Mouse (Mus musculus): ENCODE measurements around the gene Hfe. TPM values are rescaled to one million over a fixed set of nuclear protein-coding genes. Genes with fewer than 3 reads are reported as not detected.
"Not testable (repeated sequence)": the region's sequence is repeated elsewhere in the genome, so short reads cannot be mapped to it uniquely, and the experiment has no call there.

Hfe gene
- polyA plus RNA-seq, 1 experiment from 2014 or later = 3.9 TPM

GRCm38 (mm10) chr13:23709714-23710373 is 810 bp downstream of the Hfe start:
- Histone ChIP-seq H3K9ac (replicated peaks; ENCODE audit: low read length) (0 out of 2 replicates have a peak overlapping the region, but pooled peaks have one; percentile 44), H3K4me3 (replicated peaks; ENCODE audit: low read depth, low read length) (peak overlapping the region; percentile 23), H3K9me3 (ENCODE audit: control insufficient read depth, low read length) (no peaks in the 10 kb centered on the region), H3K27me3 (ENCODE audit: control insufficient read depth, insufficient read depth, low read length) (no peaks in the 10 kb centered on the region), H3K27ac (replicated peaks; ENCODE audit: low read depth, low read length) (no peak overlapping the region), H3K4me1 (ENCODE audit: control insufficient read depth, insufficient read depth, low read length) (no peaks in the 10 kb centered on the region), H3K36me3 (ENCODE audit: control insufficient read depth, insufficient read depth, low read length) (no peaks in the 10 kb centered on the region), H3K4me2 (ENCODE audit: low read length) (peak overlapping the region; percentile 54)
- DNase-seq = no peak
- WGBS = 26% methylated on average over 15 of the region's 15 CpGs
- ATAC-seq (ENCODE audit: low FRiP score, low TSS enrichment) = no peak

GRCm38 (mm10) chr13:23708654-23709053 is 2.0 kb downstream of the Hfe start:
- Histone ChIP-seq H3K9ac (replicated peaks; ENCODE audit: low read length) (no peak overlapping the region), H3K36me3 (ENCODE audit: control insufficient read depth, insufficient read depth, low read length) (no peaks in the 10 kb centered on the region), H3K4me2 (ENCODE audit: low read length) (no peak overlapping the region), H3K4me1 (ENCODE audit: control insufficient read depth, insufficient read depth, low read length) (no peaks in the 10 kb centered on the region), H3K27me3 (ENCODE audit: control insufficient read depth, insufficient read depth, low read length) (no peaks in the 10 kb centered on the region), H3K9me3 (ENCODE audit: control insufficient read depth, low read length) (no peaks in the 10 kb centered on the region), H3K4me3 (replicated peaks; ENCODE audit: low read depth, low read length) (no peak overlapping the region), H3K27ac (replicated peaks; ENCODE audit: low read depth, low read length) (no peak overlapping the region)
- ATAC-seq (ENCODE audit: low FRiP score, low TSS enrichment) (no peak), DNase-seq (no peak)
- WGBS = 81% methylated on average over 4 of the region's 4 CpGs

- no peak for DNase-seq
- no peak overlapping the region for H3K27ac ChIP-seq (replicated peaks; ENCODE audit: low read depth, low read length)
- no peak overlapping the region for H3K4me3 ChIP-seq (replicated peaks; ENCODE audit: low read depth, low read length)
- no peaks in the 10 kb centered on the region for H3K9me3 ChIP-seq (ENCODE audit: control insufficient read depth, low read length)
- no peaks in the 10 kb centered on the region for H3K27me3 ChIP-seq (ENCODE audit: control insufficient read depth, insufficient read depth, low read length)
- no peaks in the 10 kb centered on the region for H3K4me1 ChIP-seq (ENCODE audit: control insufficient read depth, insufficient read depth, low read length)
- 84% methylated on average over 4 of the region's 4 CpGs for WGBS
- H3K36me3 ChIP-seq (ENCODE audit: control insufficient read depth, insufficient read depth, low read length) = no peaks in the 10 kb centered on the region
- no peak overlapping the region for H3K4me2 ChIP-seq (ENCODE audit: low read length)
- ATAC-seq (ENCODE audit: low FRiP score, low TSS enrichment) = no peak
- H3K9ac ChIP-seq (replicated peaks; ENCODE audit: low read length) = no peak overlapping the region
Observed at GRCm38 (mm10) chr13:23708041-23708440, 2.6 kb downstream of the Hfe start.

- WGBS = 93% methylated on average over 12 of the region's 12 CpGs
- H3K9ac ChIP-seq (replicated peaks; ENCODE audit: low read length) = no peak overlapping the region
- H3K4me3 ChIP-seq (replicated peaks; ENCODE audit: low read depth, low read length) = no peak overlapping the region
- H3K4me2 ChIP-seq (ENCODE audit: low read length) = no peak overlapping the region
- no peak overlapping the region for H3K27ac ChIP-seq (replicated peaks; ENCODE audit: low read depth, low read length)
- no peaks in the 10 kb centered on the region for H3K27me3 ChIP-seq (ENCODE audit: control insufficient read depth, insufficient read depth, low read length)
- H3K4me1 ChIP-seq (ENCODE audit: control insufficient read depth, insufficient read depth, low read length) = no peaks in the 10 kb centered on the region
- ATAC-seq (ENCODE audit: low FRiP score, low TSS enrichment) (no peak), DNase-seq (no peak)
- no peaks in the 10 kb centered on the region for H3K9me3 ChIP-seq (ENCODE audit: control insufficient read depth, low read length)
- H3K36me3 ChIP-seq (ENCODE audit: control insufficient read depth, insufficient read depth, low read length) = no peaks in the 10 kb centered on the region
Observed at GRCm38 (mm10) chr13:23706771-23707170, 3.9 kb downstream of the Hfe start.

- ATAC-seq (ENCODE audit: low FRiP score, low TSS enrichment) = no peak
- no peak overlapping the region for H3K4me2 ChIP-seq (ENCODE audit: low read length)
- WGBS = 94% methylated on average over 7 of the region's 7 CpGs
Observed at GRCm38 (mm10) chr13:23705751-23706356, 4.8 kb downstream of the Hfe start.

GRCm38 (mm10) chr13:23702801-23703200 is 7.9 kb downstream of the Hfe start:
- not testable (repeated sequence) for H3K4me3 ChIP-seq (replicated peaks; ENCODE audit: low read depth, low read length); H3K4me2 ChIP-seq (ENCODE audit: low read length); H3K36me3 ChIP-seq (ENCODE audit: control insufficient read depth, insufficient read depth, low read length); H3K27ac ChIP-seq (replicated peaks; ENCODE audit: low read depth, low read length); H3K27me3 ChIP-seq (ENCODE audit: control insufficient read depth, insufficient read depth, low read length); H3K4me1 ChIP-seq (ENCODE audit: control insufficient read depth, insufficient read depth, low read length); H3K9ac ChIP-seq (replicated peaks; ENCODE audit: low read length); DNase-seq; H3K9me3 ChIP-seq (ENCODE audit: control insufficient read depth, low read length); ATAC-seq (ENCODE audit: low FRiP score, low TSS enrichment)
- WGBS = 92% methylated on average over 2 of the region's 2 CpGs

More at GRCm38 (mm10) chr13:23705751-23706356, 4.8 kb downstream of the Hfe start:
- no peak overlapping the region for H3K9ac ChIP-seq (replicated peaks; ENCODE audit: low read length)
- H3K4me3 ChIP-seq (replicated peaks; ENCODE audit: low read depth, low read length) = no peak overlapping the region
- H3K27me3 ChIP-seq (ENCODE audit: control insufficient read depth, insufficient read depth, low read length) = no peaks in the 10 kb centered on the region
- H3K9me3 ChIP-seq (ENCODE audit: control insufficient read depth, low read length) = no peaks in the 10 kb centered on the region
- H3K36me3 ChIP-seq (ENCODE audit: control insufficient read depth, insufficient read depth, low read length) = no peaks in the 10 kb centered on the region
- H3K4me1 ChIP-seq (ENCODE audit: control insufficient read depth, insufficient read depth, low read length) = no peaks in the 10 kb centered on the region
- H3K27ac ChIP-seq (replicated peaks; ENCODE audit: low read depth, low read length) = no peak overlapping the region
- DNase-seq = no peak

GRCm38 (mm10) chr13:23702220-23702619 is 8.4 kb downstream of the Hfe start:
- DNase-seq (no peak), ATAC-seq (ENCODE audit: low FRiP score, low TSS enrichment) (no peak)
- Histone ChIP-seq H3K9me3 (ENCODE audit: control insufficient read depth, low read length) (no peaks in the 10 kb centered on the region), H3K4me1 (ENCODE audit: control insufficient read depth, insufficient read depth, low read length) (peaks cover 7% of the 10 kb centered on the region; the same call in 1 of the 2 replicates), H3K36me3 (ENCODE audit: control insufficient read depth, insufficient read depth, low read length) (no peaks in the 10 kb centered on the region), H3K27ac (replicated peaks; ENCODE audit: low read depth, low read length) (no peak overlapping the region), H3K9ac (replicated peaks; ENCODE audit: low read length) (no peak overlapping the region), H3K27me3 (ENCODE audit: control insufficient read depth, insufficient read depth, low read length) (no peaks in the 10 kb centered on the region), H3K4me2 (ENCODE audit: low read length) (no peak overlapping the region), H3K4me3 (replicated peaks; ENCODE audit: low read depth, low read length) (no peak overlapping the region)
- WGBS = 88% methylated on average over 4 of the region's 4 CpGs

GRCm38 (mm10) chr13:23700786-23701520 is 9.7 kb downstream of the Hfe start:
- peak; percentile 48; the same call in 1 of the 2 replicates for ATAC-seq (ENCODE audit: low FRiP score, low TSS enrichment)

More at GRCm38 (mm10) chr13:23700786-23701520, 9.7 kb downstream of the Hfe start:
- Histone ChIP-seq H3K4me1 (ENCODE audit: control insufficient read depth, insufficient read depth, low read length) (peaks cover 7% of the 10 kb centered on the region; the same call in 1 of the 2 replicates), H3K27me3 (ENCODE audit: control insufficient read depth, insufficient read depth, low read length) (no peaks in the 10 kb centered on the region), H3K4me2 (ENCODE audit: low read length) (no peak overlapping the region), H3K27ac (replicated peaks; ENCODE audit: low read depth, low read length) (no peak overlapping the region), H3K36me3 (ENCODE audit: control insufficient read depth, insufficient read depth, low read length) (no peaks in the 10 kb centered on the region), H3K9me3 (ENCODE audit: control insufficient read depth, low read length) (no peaks in the 10 kb centered on the region), H3K9ac (replicated peaks; ENCODE audit: low read length) (no peak overlapping the region), H3K4me3 (replicated peaks; ENCODE audit: low read depth, low read length) (no peak overlapping the region)
- DNase-seq = peak; percentile 84
- 28% methylated on average over 8 of the region's 8 CpGs for WGBS

All from midbrain, embryonic 14.5 days (tissue).